Mouse (Mus musculus) heart, embryonic 12.5 days (tissue): ENCODE data around the gene Omp. TPM values are rescaled to one million over a fixed set of nuclear protein-coding genes. Genes with fewer than 3 reads are reported as not detected.

Experiments used
- ATAC-seq: fragments of 200-750 bp; cut with Nextera tagmentation; 2 replicates; pipeline ENCODE4 v1.8.0; 2017; ENCODE audit warnings: moderate TSS enrichment, moderate library complexity; ENCODE audit not compliant: insufficient number of reproducible peaks, low FRiP score
- H3K27ac ChIP-seq: fragments of 300-500 bp; sonication (generic); 2 replicates; pipeline ENCODE4 v1.5.1; 2016; ENCODE audit warnings: mild to moderate bottlenecking, moderate library complexity; ENCODE audit not compliant: poor library complexity, severe bottlenecking
- H3K27me3 ChIP-seq: fragments of 300-500 bp; sonication (generic); replicated peaks from 2 replicates; pipeline ENCODE4 v1.6.1; 2016; ENCODE audit warnings: mild to moderate bottlenecking, moderate library complexity
- H3K36me3 ChIP-seq: fragments of 300-500 bp; sonication (generic); 2 replicates; pipeline ENCODE4 v1.6.1; 2016; ENCODE audit warnings: mild to moderate bottlenecking, moderate library complexity
- H3K4me1 ChIP-seq: fragments of 300-500 bp; sonication (generic); replicated peaks from 2 replicates; pipeline ENCODE4 v1.6.1; 2016; ENCODE audit warnings: mild to moderate bottlenecking
- H3K4me2 ChIP-seq: fragments of 300-500 bp; sonication (generic); 2 replicates; pipeline ENCODE4 v1.6.1; 2016; ENCODE audit warnings: mild to moderate bottlenecking, moderate library complexity
- H3K4me3 ChIP-seq: fragments of 300-500 bp; sonication (generic); 2 replicates; pipeline ENCODE4 v1.5.1; 2016; ENCODE audit warnings: mild to moderate bottlenecking
- H3K9ac ChIP-seq: fragments of 300-500 bp; sonication (generic); 2 replicates; pipeline ENCODE4 v1.6.1; 2016; ENCODE audit warnings: mild to moderate bottlenecking, moderate library complexity
- H3K9me3 ChIP-seq: fragments of 300-500 bp; sonication (generic); replicated peaks from 2 replicates; pipeline ENCODE4 v1.6.1; 2016; ENCODE audit warnings: mild to moderate bottlenecking, moderate library complexity
- WGBS: fragments of 180-500 bp; shearing (Covaris S2); methylation state at CpG from one replicate; pipeline ENCODE4 v1.1.7; 2016; 5-methylcytosine and 5-hydroxymethylcytosine counted together
- polyA plus RNA-seq: library from polyadenylated mRNA; unstranded; fragments of >200 nt; fragmentation: Nextera tagmentation; extraction: Ambion mirVana; gene quantifications from 2 replicates; pipeline ENCODE4 v1.2.1, GENCODE M21; 2016

Omp gene
- polyA plus RNA-seq, 1 experiment from 2014 or later = 0.20 TPM

DNA sequence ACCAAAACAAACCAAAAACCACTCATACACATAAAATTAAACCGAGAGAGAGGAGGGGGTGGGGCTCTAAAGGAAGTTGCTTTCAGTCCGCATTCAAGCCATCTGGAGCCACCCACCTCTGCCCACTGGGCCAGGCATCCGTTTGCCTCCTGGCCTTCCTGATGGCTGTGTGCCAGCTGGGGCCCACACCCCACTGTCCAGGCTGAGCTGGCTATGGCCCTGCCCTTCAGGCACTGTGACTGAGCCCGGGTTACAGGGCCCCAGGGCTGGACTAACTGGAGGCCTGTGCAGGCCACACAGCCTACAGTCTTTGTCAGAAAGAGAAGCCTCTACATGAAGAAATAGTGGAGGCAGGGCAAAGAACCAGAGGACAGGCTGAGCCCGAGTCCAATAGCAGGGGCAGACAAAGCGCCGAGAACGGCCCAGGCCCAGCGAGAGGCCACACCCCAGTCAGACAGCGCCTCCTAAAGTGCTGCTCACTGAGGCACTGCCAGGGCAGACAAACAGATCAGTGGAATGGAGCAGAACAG is 19.8 kb upstream of the Omp start:
- no peak overlapping the region; the same call in 1 of the 2 replicates for H3K4me2 ChIP-seq
- 55% methylated on average over 10 of the region's 10 CpGs for WGBS
- peaks cover 47% of the 10 kb centered on the region for H3K4me1 ChIP-seq
- H3K36me3 ChIP-seq = no peaks in the 10 kb centered on the region
- ATAC-seq = peak; percentile 66
- peak overlapping the region; percentile 63 for H3K27ac ChIP-seq
- no peaks in the 10 kb centered on the region for H3K9me3 ChIP-seq
- no peak overlapping the region for H3K4me3 ChIP-seq
- no peaks in the 10 kb centered on the region for H3K27me3 ChIP-seq
- peak overlapping the region; percentile 47 for H3K9ac ChIP-seq

DNA sequence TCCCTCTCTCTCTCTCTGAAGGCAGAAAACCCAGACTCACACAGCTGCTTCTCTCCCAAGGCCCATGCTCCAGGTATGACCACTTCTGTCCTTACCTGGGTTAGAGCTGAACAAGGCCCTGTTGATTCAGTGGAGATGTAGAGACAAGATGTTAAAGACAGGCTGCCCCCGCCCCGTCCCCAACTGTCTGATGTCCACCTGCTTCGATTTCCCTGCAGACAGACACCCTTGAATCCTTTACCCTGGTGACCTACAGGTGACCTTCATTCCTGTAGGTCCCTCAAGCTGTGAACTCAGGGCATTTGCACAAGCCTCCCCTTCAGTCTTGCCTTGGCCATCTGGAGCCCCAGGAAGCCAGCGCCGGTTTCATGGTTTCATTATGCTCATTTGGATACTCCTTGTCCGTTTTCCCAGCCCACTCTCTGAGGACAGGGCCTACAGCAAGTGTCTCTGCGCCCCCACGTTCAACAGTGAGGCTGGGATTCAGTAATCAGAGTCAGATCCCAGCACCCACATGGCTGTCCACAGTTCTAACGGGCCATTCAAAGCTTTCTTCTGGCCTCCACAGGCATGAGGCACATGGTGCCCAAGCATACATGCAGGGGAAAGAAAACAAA is 19.2 kb upstream of the Omp start:
- peak overlapping the region; percentile 63 for H3K27ac ChIP-seq
- peaks cover 53% of the 10 kb centered on the region for H3K4me1 ChIP-seq

DNA sequence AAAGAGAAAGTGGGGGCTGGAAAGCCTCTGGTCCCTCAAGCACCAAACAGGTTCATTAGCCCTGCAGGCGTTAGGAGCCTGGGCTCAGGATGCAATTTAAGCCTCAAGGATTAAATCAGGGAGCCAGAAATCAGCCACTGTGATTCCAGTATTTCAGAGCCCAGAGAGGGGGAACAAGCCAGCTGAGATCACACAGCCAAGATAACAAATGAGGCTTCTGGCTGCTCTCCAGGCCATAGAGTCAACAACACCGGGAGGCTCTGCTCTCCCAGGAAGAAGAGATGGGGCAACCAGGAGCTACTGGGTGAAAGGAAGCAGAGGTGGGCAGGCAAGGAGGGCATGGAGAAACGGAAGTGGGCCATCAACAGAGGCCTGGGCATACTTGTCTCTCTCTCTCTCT is 18.4 kb upstream of the Omp start:
- Histone ChIP-seq H3K9ac (no peak overlapping the region), H3K36me3 (no peaks in the 10 kb centered on the region), H3K9me3 (no peaks in the 10 kb centered on the region), H3K4me2 (no peak overlapping the region), H3K4me1 (peaks cover 60% of the 10 kb centered on the region), H3K27me3 (no peaks in the 10 kb centered on the region), H3K4me3 (no peak overlapping the region), H3K27ac (no peak overlapping the region)
- 39% methylated on average over 3 of the region's 3 CpGs for WGBS
- ATAC-seq = no peak

More for the DNA sequence above, 19.2 kb upstream of the Omp start:
- 82% methylated on average over 9 of the region's 9 CpGs for WGBS
- Histone ChIP-seq H3K36me3 (no peaks in the 10 kb centered on the region), H3K9me3 (no peaks in the 10 kb centered on the region), H3K27me3 (no peaks in the 10 kb centered on the region), H3K4me2 (no peak overlapping the region), H3K9ac (no peak overlapping the region), H3K4me3 (no peak overlapping the region)
- no peak for ATAC-seq

DNA sequence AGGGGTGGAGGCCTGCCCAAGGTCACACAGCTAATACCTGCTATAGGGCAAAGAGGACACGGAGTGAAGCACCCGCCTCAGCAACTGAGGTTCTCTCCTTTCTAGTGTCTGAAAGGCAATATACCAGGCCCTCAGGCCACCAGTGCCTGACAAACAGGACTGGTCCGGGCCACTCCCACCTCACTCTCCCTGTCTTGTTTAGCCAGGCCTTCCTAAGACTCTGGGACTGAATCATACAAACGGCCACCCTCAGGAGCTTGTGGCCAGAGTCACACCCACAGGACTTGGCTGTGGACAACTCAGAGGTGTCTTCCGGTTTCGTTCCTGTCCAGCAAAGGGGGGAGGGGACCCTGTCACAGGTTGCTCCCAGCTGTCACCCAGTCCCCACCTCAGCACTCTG is 16.9 kb upstream of the Omp start:
- H3K4me2 ChIP-seq = no peak overlapping the region
- WGBS = 67% methylated on average over 6 of the region's 6 CpGs
- no peaks in the 10 kb centered on the region for H3K36me3 ChIP-seq
- no peaks in the 10 kb centered on the region for H3K9me3 ChIP-seq
- peaks cover 74% of the 10 kb centered on the region for H3K4me1 ChIP-seq
- no peak overlapping the region for H3K4me3 ChIP-seq
- H3K27ac ChIP-seq = no peak overlapping the region
- H3K9ac ChIP-seq = no peak overlapping the region
- no peak for ATAC-seq
- no peaks in the 10 kb centered on the region for H3K27me3 ChIP-seq

DNA sequence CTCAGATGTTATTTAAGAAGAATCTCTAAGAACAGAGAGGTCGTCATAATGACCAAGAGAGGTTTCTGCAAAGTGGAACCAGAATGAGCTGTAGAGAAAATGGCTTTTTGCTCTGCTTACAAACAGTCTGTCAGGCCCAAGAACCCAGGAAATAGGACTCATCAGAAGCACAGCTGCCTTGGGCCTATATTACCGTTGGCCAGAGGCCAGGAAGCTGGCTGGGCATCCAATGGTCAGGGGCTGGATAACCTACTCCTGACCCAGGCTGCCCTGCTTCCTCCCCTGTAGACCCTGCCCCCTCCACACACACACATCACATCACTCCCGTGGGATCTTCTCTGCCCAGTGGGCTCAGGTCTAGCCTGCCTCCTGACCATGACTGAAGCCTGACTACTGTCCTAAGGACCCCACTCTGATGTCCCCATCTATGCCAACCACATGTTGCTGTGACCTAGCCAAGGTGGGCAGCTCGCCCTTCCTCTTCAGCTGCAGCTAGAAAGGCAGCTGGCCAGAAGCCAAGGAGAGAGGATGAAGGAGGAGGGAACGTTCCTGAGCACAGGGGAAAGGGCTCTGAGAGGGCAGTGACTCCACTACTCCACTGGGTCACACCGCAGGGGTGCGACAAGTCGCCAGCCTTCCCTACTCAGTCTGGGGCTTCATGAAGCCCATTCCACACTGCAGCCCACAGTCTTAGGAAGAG is 14.9 kb upstream of the Omp start:
- ATAC-seq = no peak
- H3K36me3 ChIP-seq = no peaks in the 10 kb centered on the region
- 32% methylated on average over 8 of the region's 8 CpGs for WGBS
- no peak overlapping the region for H3K4me2 ChIP-seq
- H3K9ac ChIP-seq = peak overlapping the region; percentile 2; the same call in 1 of the 2 replicates
- no peak overlapping the region for H3K4me3 ChIP-seq
- H3K9me3 ChIP-seq = no peaks in the 10 kb centered on the region
- peak overlapping the region; percentile 67 for H3K27ac ChIP-seq
- no peaks in the 10 kb centered on the region for H3K27me3 ChIP-seq
- peaks cover 89% of the 10 kb centered on the region for H3K4me1 ChIP-seq

DNA sequence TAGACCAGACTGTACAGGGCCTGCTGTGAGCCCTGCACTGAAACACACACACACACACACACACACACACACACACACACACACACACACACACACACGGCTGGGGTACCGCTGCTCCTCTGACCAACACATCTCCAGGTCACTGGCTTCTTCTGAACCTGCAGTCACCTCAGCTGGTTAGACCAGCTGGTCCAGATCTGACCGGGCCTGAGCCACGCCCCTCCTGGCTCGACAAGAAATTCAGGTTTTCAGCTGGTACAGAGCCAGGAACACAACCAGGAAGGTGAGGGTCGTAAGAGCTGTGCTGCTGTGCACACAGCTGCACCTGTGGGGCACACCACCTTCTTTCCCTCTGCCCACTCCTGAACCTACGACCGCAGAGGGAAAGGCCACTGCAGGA is 13.2 kb upstream of the Omp start:
- Histone ChIP-seq H3K4me1 (peaks cover 73% of the 10 kb centered on the region), H3K4me2 (no peak overlapping the region), H3K9me3 (no peaks in the 10 kb centered on the region), H3K4me3 (no peak overlapping the region), H3K27ac (no peak overlapping the region), H3K9ac (no peak overlapping the region), H3K36me3 (no peaks in the 10 kb centered on the region), H3K27me3 (no peaks in the 10 kb centered on the region)
- ATAC-seq = no peak
- 59% methylated on average over 7 of the region's 8 CpGs for WGBS

DNA sequence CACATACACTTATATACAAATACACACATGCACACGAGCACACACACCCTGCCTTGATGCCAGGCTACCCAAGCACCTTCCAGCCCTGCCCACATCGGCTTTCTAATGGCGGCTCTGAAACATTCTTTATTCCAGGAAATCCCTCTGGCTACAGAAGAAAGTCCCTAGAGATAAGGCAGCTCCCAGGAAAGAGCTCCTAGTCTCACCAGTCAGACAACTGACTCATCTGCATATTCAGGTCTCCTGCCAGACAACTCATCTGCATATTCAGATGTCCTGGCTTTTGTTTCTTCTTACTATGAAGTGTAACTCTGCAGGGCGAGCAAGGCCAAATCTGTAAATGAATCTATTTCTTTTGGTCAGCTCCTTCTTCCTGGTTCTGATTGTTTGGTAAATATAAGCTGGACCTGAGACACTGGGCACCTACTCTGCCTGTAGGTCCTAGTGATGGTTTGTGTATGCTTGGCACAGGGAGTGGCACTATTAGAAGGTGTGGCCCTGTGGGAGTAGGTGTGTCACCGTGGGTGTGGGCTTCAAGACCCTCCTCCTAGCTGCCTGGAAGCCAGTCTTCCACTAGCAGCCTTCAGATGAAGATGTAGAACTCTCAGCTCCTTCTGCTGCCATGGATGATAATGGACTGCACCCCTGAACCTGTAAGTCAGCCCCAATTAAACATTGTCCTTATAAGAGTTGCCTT is 12.5 kb upstream of the Omp start:
- no peak overlapping the region for H3K9ac ChIP-seq
- no peaks in the 10 kb centered on the region for H3K27me3 ChIP-seq
- H3K4me1 ChIP-seq = peaks cover 73% of the 10 kb centered on the region
- no peak overlapping the region for H3K4me2 ChIP-seq
- WGBS = 40% methylated on average over 5 of the region's 5 CpGs
- no peaks in the 10 kb centered on the region for H3K36me3 ChIP-seq
- H3K27ac ChIP-seq = 0 out of 2 replicates have a peak overlapping the region, but pooled peaks have one; percentile 28
- no peaks in the 10 kb centered on the region for H3K9me3 ChIP-seq
- H3K4me3 ChIP-seq = no peak overlapping the region
- no peak for ATAC-seq

DNA sequence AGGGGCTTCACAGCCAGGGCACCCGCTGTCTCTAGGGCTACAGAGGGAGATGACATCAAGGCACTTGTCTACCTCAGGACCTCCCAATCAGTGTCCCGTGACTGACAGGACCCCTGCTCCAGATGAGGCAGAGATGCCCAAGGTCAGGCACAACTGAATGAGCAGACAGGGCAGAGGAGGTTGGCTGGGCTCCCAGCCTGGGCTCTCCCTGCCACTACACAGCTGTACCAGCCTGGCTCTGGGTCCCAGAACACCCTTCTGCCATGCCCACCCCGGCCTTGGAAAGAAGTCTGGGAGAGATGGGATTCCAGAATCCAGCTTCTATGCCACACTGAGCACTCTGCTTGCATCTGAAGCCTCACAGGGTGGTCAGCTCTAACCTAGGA is 11.0 kb upstream of the Omp start:
- Histone ChIP-seq H3K9ac (0 out of 2 replicates have a peak overlapping the region, but pooled peaks have one; percentile 28), H3K27me3 (no peaks in the 10 kb centered on the region), H3K4me3 (no peak overlapping the region), H3K9me3 (no peaks in the 10 kb centered on the region), H3K4me1 (peaks cover 69% of the 10 kb centered on the region), H3K36me3 (no peaks in the 10 kb centered on the region), H3K4me2 (peak overlapping the region; percentile 5; the same call in 1 of the 2 replicates), H3K27ac (peak overlapping the region; percentile 62)
- ATAC-seq = peak; percentile 57; the same call in 1 of the 2 replicates
- WGBS = 19% methylated on average over 3 of the region's 3 CpGs

DNA sequence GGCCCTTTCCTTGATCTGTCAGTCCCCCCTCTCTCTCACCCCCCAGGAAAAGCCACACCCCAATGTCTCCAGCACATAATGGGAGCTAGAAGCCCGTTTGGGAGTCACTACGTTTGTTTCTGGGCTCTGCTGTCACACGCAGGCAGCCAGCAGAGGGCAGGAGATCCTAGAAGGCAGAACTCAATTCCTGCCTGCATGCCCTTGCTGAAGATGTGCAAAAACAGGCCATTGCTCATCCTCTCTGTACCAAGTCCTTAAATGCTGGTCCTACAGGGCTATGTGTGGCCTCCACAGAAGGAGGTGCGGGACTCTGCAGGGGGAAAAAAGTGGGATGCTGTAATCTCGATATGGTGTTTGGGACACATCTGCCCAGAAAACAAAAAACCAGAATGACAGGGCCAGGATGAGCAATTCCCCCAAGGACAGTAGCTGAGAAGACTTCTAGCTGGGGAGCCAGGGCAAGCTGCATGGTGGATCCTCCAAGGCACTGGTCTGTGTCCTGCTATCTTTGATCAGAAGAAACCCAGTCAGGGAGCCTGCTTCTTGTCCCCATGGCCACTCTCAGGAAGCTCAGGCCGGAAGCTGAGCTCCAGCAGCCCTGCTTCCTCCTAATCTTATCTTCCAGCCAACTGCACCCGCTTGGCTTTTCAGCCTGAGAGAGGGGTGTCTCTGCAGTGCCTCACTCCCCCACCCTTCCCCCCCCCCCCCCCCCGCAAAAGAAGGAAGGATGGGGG is 10.4 kb upstream of the Omp start:
- H3K27ac ChIP-seq = peak overlapping the region; percentile 62
- H3K4me2 ChIP-seq = peak overlapping the region; percentile 5; the same call in 1 of the 2 replicates
- peak; percentile 71 for ATAC-seq
- H3K27me3 ChIP-seq = no peaks in the 10 kb centered on the region
- H3K36me3 ChIP-seq = no peaks in the 10 kb centered on the region
- no peak overlapping the region for H3K4me3 ChIP-seq
- H3K9me3 ChIP-seq = no peaks in the 10 kb centered on the region
- 10% methylated on average over 7 of the region's 8 CpGs for WGBS
- H3K9ac ChIP-seq = peak overlapping the region; percentile 15; the same call in 1 of the 2 replicates
- H3K4me1 ChIP-seq = peaks cover 63% of the 10 kb centered on the region

DNA sequence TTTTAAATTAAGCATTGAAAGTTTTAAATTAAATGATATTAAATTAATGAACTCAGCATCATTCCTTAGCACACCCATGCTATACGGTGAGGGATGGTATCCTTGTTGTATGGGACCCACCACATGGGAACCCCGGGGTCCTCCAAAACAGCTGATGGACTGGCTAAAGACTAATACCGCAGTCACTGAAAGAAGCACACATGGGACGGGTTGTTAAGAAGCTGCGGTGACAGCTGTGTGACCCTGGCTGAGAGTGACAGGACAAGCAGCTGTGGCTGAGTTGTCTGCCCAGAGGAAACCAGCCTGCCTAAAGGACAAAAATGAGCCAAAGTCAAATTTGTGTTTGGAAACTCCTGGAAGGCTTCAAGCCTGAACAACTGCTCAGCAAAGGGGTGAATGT is 8.6 kb upstream of the Omp start:
- Histone ChIP-seq H3K9ac (no peak overlapping the region), H3K4me3 (no peak overlapping the region), H3K27ac (no peak overlapping the region), H3K9me3 (no peaks in the 10 kb centered on the region), H3K27me3 (no peaks in the 10 kb centered on the region), H3K36me3 (no peaks in the 10 kb centered on the region), H3K4me1 (peaks cover 61% of the 10 kb centered on the region), H3K4me2 (no peak overlapping the region)
- WGBS = 59% methylated on average over 5 of the region's 5 CpGs
- ATAC-seq = no peak
